Mouse (Mus musculus) thymus, adult 18-20 months (tissue): ENCODE data around the gene Slfn9.
"Not testable (repeated sequence)": the region's sequence is repeated elsewhere in the genome, so short reads cannot be mapped to it uniquely, and the experiment has no call there.

Source experiments
- DNase-seq, 2 experiments: peaks; one replicate each; pipeline ENCODE4 v3.0.0; 2022; ENCODE audit warnings: mixed read lengths in 2 of 2

Slfn9 gene

GRCm38 (mm10) chr11:82954631-82955030 is 37.0 kb downstream of the Slfn9 start:
- DNase-seq, result no peak

- DNase-seq, result peak; percentile 36 to 71
These were observed 38.8 kb downstream of the Slfn9 start for GRCm38 (mm10) chr11:82952612-82953542.

- peak; percentile 45 to 57 for DNase-seq
These were observed 39.6 kb downstream of the Slfn9 start for GRCm38 (mm10) chr11:82951865-82952611.

DNA sequence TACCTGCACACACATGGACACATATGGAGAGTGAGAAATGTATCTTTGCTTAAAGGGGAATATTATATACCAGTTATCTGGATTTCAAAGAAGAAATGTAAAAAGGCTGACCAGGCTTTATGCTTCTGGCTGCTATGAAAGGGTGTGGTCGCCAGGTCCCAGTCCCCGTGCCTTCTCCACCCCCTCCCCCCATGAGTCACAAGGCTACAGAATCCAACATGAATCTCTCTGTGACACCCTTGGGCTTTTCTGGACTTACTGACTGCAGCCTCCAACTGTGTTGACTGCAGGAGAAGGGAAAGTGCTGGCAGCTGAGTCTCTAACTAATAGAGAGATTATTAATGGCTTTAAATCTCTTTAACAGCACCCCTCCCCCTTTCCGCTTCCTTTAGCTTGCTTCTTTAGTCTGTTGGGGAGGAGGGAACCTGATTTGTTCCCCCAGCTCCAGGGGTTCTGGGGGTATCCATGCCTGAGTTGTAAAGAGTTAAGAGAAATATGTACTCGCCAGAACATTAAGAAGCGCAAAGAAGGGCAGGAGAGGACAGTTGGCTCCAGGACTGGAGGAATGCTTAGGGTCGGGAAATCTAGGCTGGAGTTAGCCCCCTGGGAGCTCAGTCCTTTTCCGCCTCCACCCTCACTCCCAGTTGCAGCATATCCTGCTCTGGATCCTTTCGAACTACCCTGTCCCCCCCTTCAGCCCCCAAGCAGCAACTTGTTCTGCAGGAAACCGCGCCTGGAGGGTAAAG is 40.7 kb downstream of the Slfn9 start, which contains the start of gene Slfn5:
Gene Slfn5, plus strand, starts transcription at position 614 of the 746 bp plus-strand sequence.
- DNase-seq, result no peak

DNA sequence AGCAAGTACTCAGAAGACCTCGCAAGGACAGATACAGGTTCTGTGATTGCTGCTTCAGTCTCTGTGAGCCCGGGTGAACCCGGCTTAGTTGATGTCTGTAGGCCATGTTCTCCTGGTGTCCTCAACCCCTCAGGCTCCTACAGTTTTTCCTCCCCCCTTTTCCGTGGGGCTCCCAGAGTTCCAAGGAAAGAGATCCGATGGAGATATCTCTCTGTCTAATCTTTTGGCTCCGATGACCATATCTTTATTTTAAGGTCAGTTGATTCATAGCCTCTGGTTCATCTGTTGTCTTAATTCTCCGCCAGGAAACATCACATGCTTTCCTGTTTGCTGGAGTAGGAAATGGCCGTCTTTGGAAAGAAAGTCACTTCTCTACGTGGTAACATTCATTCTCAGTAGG is 42.6 kb downstream of the Slfn9 start:
- no peak for DNase-seq

DNA sequence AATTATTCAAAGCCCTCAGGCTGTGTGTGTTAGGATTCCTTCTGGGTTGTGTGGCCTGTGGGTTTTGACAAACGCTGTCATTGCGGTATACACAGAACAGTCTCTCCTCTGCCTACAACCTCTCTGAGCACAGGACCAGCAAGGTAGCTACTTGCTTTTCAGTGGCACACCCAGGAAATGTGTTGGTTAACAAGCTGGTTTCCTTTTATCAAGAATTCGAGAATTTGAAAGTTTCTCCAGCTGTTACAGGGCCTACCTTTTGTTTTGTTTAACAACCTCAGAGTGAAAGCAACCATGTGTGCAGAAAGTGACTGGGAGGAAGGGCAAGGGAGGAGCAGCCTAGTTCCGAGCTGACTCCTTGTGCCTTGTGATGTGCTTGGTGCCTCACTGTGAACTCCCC is 44.2 kb downstream of the Slfn9 start:
- DNase-seq, result peak; percentile 21 to 62

DNA sequence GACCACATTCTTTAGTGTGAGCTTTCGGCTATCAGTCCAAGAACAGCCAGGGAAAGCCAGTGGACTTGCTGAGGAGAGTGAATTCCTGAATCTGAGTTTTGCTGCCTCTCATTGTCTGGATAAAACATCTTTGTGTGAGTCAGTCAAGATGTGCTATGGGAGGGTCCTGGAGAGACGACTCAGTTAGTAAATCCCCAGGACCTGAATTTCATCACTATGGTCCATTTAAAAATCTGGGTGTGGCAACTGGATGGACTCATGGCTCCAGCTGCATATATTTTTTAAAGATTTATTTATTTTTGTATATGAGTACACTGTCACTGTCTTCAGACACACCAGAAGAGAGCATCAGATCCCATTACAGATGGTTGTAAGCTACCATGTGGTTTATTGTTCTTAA is 46.0 kb downstream of the Slfn9 start:
- no peak for DNase-seq

GRCm38 (mm10) chr11:82943336-82943735 is 48.3 kb downstream of the Slfn9 start:
- DNase-seq, result no peak

DNA sequence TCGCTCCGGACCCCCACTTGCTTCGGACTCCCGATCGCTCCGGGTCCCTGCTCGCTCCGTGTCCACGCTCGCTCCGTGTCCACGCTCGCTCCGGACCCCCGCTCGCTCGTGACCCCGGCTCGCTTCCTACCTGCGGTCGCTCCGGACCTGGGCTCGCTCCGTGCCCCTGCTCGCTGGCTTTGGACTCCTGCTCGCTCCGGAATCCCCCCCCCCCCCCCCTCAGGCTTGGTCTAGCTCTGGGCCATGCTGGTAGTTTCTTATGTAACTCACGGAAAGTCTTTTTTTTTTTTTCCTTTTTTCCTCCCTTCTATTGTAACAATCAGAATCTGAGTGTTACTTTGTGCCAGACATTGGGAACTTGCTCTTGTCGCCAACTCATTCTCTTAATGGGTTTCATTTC is 58.4 kb downstream of the Slfn9 start:
- no peak for DNase-seq

GRCm38 (mm10) chr11:82931671-82932450 is 59.8 kb downstream of the Slfn9 start:
- DNase-seq, result not testable (repeated sequence)

GRCm38 (mm10) chr11:82931161-82931560 is 60.5 kb downstream of the Slfn9 start:
- not testable (repeated sequence) for DNase-seq

DNA sequence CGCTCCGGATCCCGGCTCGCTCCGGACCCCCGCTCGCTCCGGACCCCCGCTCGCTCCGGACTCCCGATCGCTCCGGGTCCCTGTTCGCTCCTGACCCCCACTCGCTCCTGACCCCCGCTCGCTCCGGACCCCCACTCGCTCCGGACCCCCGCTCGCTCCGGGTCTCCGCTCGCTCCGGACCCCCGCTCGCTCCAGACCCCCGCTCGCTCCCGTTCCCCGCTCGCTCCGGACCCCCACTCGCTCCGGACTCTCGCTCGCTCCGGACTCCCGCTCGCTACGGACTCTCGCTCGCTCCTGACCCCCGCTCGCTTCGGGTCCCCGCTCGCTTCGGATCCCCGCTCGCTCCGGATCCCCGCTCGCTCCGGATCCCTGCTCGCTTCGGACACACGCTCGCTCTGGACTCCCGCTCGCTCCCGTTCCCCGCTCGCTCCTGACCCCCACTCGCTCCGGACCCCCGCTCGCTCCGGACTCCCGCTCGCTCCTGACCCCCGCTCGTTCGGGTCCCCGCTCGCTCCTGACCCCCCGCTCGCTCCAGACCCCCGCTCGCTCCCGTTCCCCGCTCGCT is 61.2 kb downstream of the Slfn9 start:
- DNase-seq, result not testable (repeated sequence)

- no peak for DNase-seq
These were observed 62.0 kb downstream of the Slfn9 start for GRCm38 (mm10) chr11:82929633-82929950.

DNA sequence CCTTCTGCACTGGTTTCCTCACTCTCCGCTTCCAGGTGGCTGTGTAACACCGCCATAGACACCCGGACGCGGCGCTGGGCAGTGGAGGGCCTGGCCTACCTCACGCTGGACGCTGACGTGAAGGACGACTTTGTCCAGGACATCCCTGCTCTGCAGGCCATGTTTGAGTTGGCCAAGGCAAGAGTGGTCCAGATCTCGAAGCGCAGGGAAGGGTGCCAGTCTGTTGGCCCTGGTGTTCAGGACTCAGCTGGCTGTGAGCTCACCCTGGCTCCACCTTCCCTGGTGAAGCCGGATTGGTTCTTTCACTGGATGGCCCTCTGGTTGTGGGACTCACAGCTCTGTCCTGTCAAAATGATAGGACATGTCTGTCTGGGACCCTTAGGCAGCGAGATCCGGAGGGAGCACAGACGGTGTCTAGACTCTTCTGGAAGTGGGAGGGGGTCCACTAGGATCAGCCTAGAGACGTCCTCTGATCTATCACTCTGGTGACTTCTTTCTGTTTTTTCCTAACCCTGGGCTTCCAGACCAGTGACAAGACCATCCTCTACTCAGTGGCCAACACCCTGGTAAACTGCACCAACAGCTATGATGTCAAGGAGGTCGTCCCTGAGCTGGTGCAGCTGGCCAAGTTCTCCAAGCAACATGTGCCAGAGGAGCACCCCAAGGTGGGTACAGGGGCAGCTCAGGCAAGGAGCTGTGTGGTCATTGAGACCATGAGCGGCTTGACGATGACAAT is 62.6 kb downstream of the Slfn9 start:
- DNase-seq, result no peak
